Mouse (Mus musculus) left cerebral cortex, postnatal 4 days (tissue): ENCODE data around the gene Cnih4. TPM values are rescaled to one million over a fixed set of nuclear protein-coding genes. Genes with fewer than 3 reads are reported as not detected.

Experiments used
- DNase-seq: peaks from one replicate; pipeline ENCODE4 v3.0.0-alpha.2; 2022
- intact Hi-C: fragments of 180-260 bp; cut with DNase I; formaldehyde crosslinking; loops from one replicate; pipeline ENCODE4 v1.15.1; 2025
- total RNA-seq, 2 experiments: library from RNA; stranded (reverse); gene quantifications; 2 replicates each; pipeline ENCODE4 v1.2.3; 2021

Cnih4 gene
- total RNA-seq, 2 experiments from 2014 or later: 22.7 to 23.1 TPM

GRCm38 (mm10) chr1:181210601-181211402 lies 66.3 kb downstream of the Cnih4 start:
- peak; percentile 36 for DNase-seq
- intact Hi-C loops: no loop called here

GRCm38 (mm10) chr1:181211403-181211919 lies 67.0 kb downstream of the Cnih4 start:
- DNase-seq: peak; percentile 47
- intact Hi-C loops: no loop called here

GRCm38 (mm10) chr1:181211920-181212633 lies 67.6 kb downstream of the Cnih4 start, which contains the start of gene Wdr26:
Wdr26 (minus strand) TSS chr1:181212001.
- peak; percentile 81 for DNase-seq
- intact Hi-C loops: no loop called here

- no peak for DNase-seq
- intact Hi-C loops: no loop called here
These were observed 70.0 kb downstream of the Cnih4 start for GRCm38 (mm10) chr1:181214296-181215035.

GRCm38 (mm10) chr1:181216315-181216714 lies 71.8 kb downstream of the Cnih4 start:
- intact Hi-C loops: no loop called here
- DNase-seq: no peak

Other genes with a start within 250 kb of the Cnih4 start
- 10 to 100 TPM; 28.6 to 31.6 TPM for gene Pycr2, start 240.4 kb upstream of the Cnih4 start, total RNA-seq
- 1 to 10 TPM; 2.9 to 3.4 TPM for gene Lefty1, start 209.7 kb upstream of the Cnih4 start, total RNA-seq
- gene Tmem63a, start 202.3 kb upstream of the Cnih4 start, total RNA-seq: 1 to 10 TPM; 1.8 to 3.3 TPM
- gene Ephx1, start 123.8 kb upstream of the Cnih4 start, total RNA-seq: 1 to 10 TPM; 9.0 to 9.9 TPM
- gene 9130409I23Rik, start 93.5 kb upstream of the Cnih4 start, total RNA-seq: not detected
- gene Nvl, start 489 bp upstream of the Cnih4 start, total RNA-seq: 10 to 100 TPM; 41.0 to 41.1 TPM
- gene Wdr26, start 67.3 kb downstream of the Cnih4 start, total RNA-seq: 100 to 1,000 TPM; 125 to 128 TPM
- 10 to 100 TPM; 51.7 to 55.9 TPM for gene Cnih3, start 207.9 kb downstream of the Cnih4 start, total RNA-seq